Mouse (Mus musculus) limb, embryonic 11.5 days (tissue): ENCODE measurements around the gene Flot1. TPM values are rescaled to one million over a fixed set of nuclear protein-coding genes. Genes with fewer than 3 reads are reported as not detected.
A peak's percentile ranks its signal among the peaks of the same experiment; 100 is the strongest.

Source experiments
- ATAC-seq: fragments of 200-750 bp; cut with Nextera tagmentation; 2 replicates; pipeline ENCODE4 v1.8.0; 2017; ENCODE audit warnings: low read depth; ENCODE audit not compliant: insufficient number of reproducible peaks, low FRiP score, low TSS enrichment
- DNase-seq: peaks from one replicate; pipeline ENCODE4 v3.0.0-alpha.2; 2015; ENCODE audit warnings: low spot score
- H3K27ac ChIP-seq: fragments of 300-500 bp; sonication (generic); replicated peaks from 2 replicates; pipeline ENCODE4 v1.5.1; 2014; ENCODE audit warnings: low read depth, mild to moderate bottlenecking, low read length
- H3K27me3 ChIP-seq: fragments of 300-500 bp; sonication (generic); 2 replicates; pipeline ENCODE4 v1.6.1; 2014; ENCODE audit warnings: mild to moderate bottlenecking, low read length, mixed read lengths; ENCODE audit not compliant: control insufficient read depth, insufficient read depth
- H3K36me3 ChIP-seq: fragments of 300-500 bp; sonication (generic); 2 replicates; pipeline ENCODE4 v1.6.1; 2014; ENCODE audit warnings: mild to moderate bottlenecking, low read length, moderate library complexity, mixed read lengths; ENCODE audit not compliant: control insufficient read depth, insufficient read depth
- H3K4me1 ChIP-seq: fragments of 300-500 bp; sonication (generic); 2 replicates; pipeline ENCODE4 v1.6.1; 2014; ENCODE audit warnings: low read length, mixed read lengths; ENCODE audit not compliant: control insufficient read depth, insufficient read depth
- H3K4me2 ChIP-seq: fragments of 300-500 bp; sonication (generic); 2 replicates; pipeline ENCODE4 v1.6.1; 2014; ENCODE audit warnings: low read depth, mild to moderate bottlenecking, moderate library complexity; ENCODE audit not compliant: severe bottlenecking
- H3K4me3 ChIP-seq: fragments of 300-500 bp; sonication (generic); 2 replicates; pipeline ENCODE4 v1.5.1; 2014; ENCODE audit warnings: low read depth, low read length
- H3K9ac ChIP-seq: fragments of 300-500 bp; sonication (generic); 2 replicates; pipeline ENCODE4 v1.6.1; 2014; ENCODE audit warnings: mild to moderate bottlenecking, low read length
- H3K9me3 ChIP-seq: fragments of 300-500 bp; sonication (generic); 2 replicates; pipeline ENCODE4 v1.6.1; 2016; ENCODE audit warnings: low read length; ENCODE audit not compliant: control insufficient read depth
- WGBS: fragments of 180-500 bp; shearing (Covaris S2); extraction: QIAGEN DNeasy Blood & Tissue Kit; methylation state at CpG from one replicate; pipeline ENCODE4 v1.1.7; 2014; 5-methylcytosine and 5-hydroxymethylcytosine counted together
- polyA plus RNA-seq: library from polyadenylated mRNA; unstranded; fragments of >200 nt; fragmentation: Nextera tagmentation; extraction: Ambion mirVana; gene quantifications from 2 replicates; pipeline ENCODE4 v1.2.1, GENCODE M21; 2014

The Flot1 gene
- polyA plus RNA-seq, 1 experiment from 2014 or later: 47.8 TPM

DNA sequence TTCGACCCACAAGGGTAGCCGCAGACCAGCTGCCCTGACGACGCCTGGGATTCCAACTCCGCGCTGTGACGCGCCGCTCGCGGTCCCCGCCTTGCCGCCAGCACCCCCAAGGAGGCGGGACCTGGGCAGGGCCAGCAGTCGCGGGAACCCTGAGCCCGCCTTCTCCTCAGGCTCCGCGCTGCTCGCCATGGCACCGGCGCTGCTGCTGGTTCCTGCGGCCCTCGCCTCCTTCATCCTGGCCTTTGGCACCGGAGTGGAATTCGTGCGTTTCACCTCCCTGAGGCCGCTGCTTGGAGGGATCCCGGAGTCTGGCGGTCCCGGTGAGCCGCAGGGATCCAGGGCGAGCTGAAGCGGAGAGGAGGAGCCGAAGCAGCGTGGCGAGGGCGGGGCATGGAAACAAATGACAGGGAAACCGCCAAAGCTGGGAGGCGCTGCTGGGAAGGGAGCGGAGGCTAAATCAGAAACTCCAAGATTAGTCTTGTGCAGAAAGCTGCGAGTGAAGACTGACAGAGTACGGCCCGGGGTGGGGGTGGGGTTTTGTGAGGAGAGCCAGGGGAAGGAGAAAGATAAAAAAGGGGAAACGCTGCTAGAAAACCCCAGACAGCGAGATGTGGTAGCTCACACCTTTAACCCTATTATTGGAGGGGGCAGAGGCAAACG is 38.3 kb downstream of the Flot1 start, which contains the start of gene Nrm:
Nrm (plus strand) TSS at position 121 of the 660 bp plus-strand sequence.
- peak; percentile 87 for ATAC-seq
- H3K4me3 ChIP-seq: peak within 1 kb of the TSS; percentile 52
- peak within 1 kb of the TSS; percentile 38 for H3K27ac ChIP-seq
- H3K4me2 ChIP-seq: peak within 1 kb of the TSS; percentile 49
- H3K27me3 ChIP-seq: no peaks in the 10 kb centered on the region
- H3K4me1 ChIP-seq: peaks cover 5% of the 10 kb centered on the region; the same call in 1 of the 2 replicates
- WGBS: under 1% methylated on average over 47 of the region's 47 CpGs
- H3K36me3 ChIP-seq: peaks cover 3% of the 10 kb centered on the region
- no peaks in the 10 kb centered on the region for H3K9me3 ChIP-seq
- peak within 1 kb of the TSS; percentile 65 for H3K9ac ChIP-seq
- DNase-seq: peak; percentile 89

- Histone ChIP-seq H3K27me3 (no peaks in the 10 kb centered on the region), H3K4me1 (peaks cover 31% of the 10 kb centered on the region), H3K4me3 (peak overlapping the region; percentile 60), H3K27ac (no peak overlapping the region), H3K9ac (peak overlapping the region; percentile 87), H3K4me2 (peak overlapping the region; percentile 88), H3K9me3 (no peaks in the 10 kb centered on the region), H3K36me3 (peaks cover 3% of the 10 kb centered on the region; the same call in 1 of the 2 replicates)
- no peak for DNase-seq
- 29% methylated on average over 10 of the region's 10 CpGs for WGBS
- no peak for ATAC-seq
These were observed 41.9 kb downstream of the Flot1 start for GRCm38 (mm10) chr17:35864832-35865353.

DNA sequence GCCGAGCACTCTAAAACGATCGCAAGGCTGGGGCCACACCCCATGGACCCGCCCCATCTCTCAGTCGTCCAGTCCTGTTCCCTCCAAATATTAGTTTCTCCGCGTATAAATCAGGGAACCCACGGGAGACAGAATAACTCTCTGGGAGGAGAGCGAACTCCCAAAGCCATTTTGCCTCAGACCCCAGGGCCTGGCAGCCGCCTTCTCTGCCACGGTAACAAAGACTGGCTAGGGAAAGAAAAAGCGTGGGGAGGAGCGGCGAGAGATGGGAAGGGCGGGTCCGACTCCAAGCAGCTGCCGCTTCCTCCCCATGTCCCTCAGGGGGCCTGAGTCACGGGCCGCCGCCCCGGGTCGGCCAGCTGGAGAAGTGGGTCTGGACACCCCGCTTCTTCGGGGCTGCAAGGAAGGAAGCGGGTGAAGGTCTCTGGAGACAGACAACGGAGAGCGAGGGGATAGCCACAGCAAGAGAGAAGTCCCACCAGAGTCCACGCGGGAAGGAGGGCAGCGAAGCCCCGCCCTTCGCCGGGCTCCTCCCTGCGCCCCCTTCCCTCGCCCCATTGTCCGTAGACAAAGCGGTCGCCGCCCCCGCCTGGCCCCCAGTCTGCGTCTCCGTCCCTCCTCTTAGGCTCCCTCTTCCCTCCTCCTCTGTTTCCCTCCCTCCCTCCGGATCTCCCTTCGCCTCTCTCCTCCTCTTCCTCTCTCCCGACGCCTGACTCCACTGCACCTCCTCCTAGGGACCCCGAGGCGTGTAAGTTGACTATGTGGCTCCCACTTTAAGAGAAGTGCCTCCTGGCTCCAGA is 42.7 kb downstream of the Flot1 start, which contains the start of gene Ppp1r18:
Ppp1r18 (plus strand) TSS at position 113 of the 800 bp plus-strand sequence.
- Histone ChIP-seq H3K4me3 (peak within 1 kb of the TSS; percentile 60), H3K27ac (peak within 1 kb of the TSS; percentile 90), H3K9ac (peak within 1 kb of the TSS; percentile 87), H3K4me2 (peak within 1 kb of the TSS; percentile 88), H3K9me3 (no peaks in the 10 kb centered on the region), H3K27me3 (no peaks in the 10 kb centered on the region), H3K4me1 (peaks cover 38% of the 10 kb centered on the region), H3K36me3 (peaks cover 3% of the 10 kb centered on the region; the same call in 1 of the 2 replicates)
- peak; percentile 51 for ATAC-seq
- WGBS: under 1% methylated on average over 40 of the region's 48 CpGs
- DNase-seq: peak; percentile 87

DNA sequence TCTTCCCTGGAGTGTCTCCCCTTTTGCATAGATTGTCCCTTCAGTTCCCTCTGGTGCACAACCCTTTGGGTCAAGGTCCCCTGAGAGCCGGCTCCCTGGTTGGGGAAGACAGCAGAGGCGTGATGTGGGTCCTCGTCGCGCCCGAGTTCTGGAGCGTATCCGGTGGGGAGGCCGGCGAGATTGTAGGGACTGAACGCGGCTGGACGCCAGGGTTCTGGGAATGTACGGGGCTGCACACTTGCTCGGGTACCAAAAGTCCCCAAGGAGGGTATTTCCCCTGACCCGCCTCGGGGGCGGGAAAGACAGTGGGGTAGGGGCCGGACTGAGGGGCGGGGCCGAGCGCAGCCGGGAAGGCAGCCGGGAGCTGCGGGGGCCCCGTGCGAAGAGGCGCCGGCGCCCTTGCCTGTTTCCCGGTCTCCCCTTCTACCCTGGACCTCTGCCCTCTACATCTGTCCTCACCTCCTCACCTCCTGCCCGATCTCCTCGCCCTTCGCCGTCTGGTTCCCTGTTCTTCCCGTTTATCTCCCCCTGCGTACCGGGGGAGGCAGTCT is 43.3 kb downstream of the Flot1 start:
- H3K4me3 ChIP-seq: peak overlapping the region; percentile 60
- H3K4me1 ChIP-seq: peaks cover 38% of the 10 kb centered on the region
- ATAC-seq (peak; percentile 38), DNase-seq (peak; percentile 74)
- H3K27me3 ChIP-seq: no peaks in the 10 kb centered on the region
- peaks cover 3% of the 10 kb centered on the region; the same call in 1 of the 2 replicates for H3K9me3 ChIP-seq
- peaks cover 6% of the 10 kb centered on the region; the same call in 1 of the 2 replicates for H3K36me3 ChIP-seq
- H3K9ac ChIP-seq: peak overlapping the region; percentile 87
- under 1% methylated on average over 36 of the region's 38 CpGs for WGBS
- H3K27ac ChIP-seq: peak overlapping the region; percentile 90
- H3K4me2 ChIP-seq: peak overlapping the region; percentile 88

DNA sequence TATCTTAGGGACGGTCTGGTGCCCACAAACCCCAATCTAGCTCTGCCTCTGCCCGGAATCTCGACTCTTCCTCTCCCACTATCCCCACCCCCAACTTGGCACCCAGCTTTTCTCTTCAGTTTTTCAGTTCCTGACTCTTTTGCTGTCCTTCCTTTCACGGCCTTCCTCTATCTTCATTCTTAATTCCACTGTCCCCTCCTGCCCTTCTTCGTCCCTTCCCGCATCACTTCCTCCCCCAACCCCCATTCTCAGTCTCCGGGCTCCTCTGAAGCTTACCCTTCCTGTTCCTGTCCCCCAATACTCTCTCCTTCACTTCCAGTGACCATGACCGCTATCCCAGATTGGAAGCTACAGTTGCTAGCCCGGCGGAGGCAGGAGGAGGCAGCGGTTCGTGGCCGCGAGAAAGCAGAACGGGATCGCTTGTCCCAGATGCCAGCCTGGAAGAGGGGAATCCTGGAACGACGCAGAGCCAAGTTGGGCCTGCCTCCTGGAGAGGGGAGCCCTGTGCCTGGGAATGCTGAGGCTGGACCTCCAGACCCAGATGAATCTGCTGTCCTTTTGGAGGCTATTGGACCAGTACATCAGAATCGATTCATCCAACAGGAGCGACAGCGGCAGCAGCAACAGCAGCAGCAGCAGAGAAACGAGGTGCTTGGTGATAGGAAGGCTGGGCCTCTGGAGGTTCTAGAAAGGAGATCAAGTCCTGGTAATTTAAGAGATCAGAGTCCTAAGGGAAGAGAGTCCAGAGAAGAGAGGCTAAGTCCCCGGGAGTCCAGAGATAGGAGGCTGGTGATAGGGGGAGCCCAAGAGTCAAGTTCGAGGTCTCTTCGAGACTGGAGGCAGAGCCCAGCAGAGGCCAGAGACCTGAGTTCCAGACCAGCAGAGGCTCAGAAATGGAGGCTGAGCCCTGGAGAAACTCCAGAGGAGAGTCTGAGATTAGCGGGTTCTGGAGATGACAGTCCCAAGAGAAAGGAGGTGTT is 44.2 kb downstream of the Flot1 start:
- peak overlapping the region; percentile 90 for H3K27ac ChIP-seq
- H3K27me3 ChIP-seq: no peaks in the 10 kb centered on the region
- DNase-seq: peak; percentile 49
- WGBS: 11% methylated on average over 26 of the region's 26 CpGs
- no peak for ATAC-seq
- H3K4me3 ChIP-seq: peak overlapping the region; percentile 60
- peaks cover 6% of the 10 kb centered on the region; the same call in 1 of the 2 replicates for H3K36me3 ChIP-seq
- H3K4me2 ChIP-seq: peak overlapping the region; percentile 88
- H3K4me1 ChIP-seq: peaks cover 38% of the 10 kb centered on the region
- H3K9me3 ChIP-seq: peaks cover 3% of the 10 kb centered on the region; the same call in 1 of the 2 replicates
- H3K9ac ChIP-seq: peak overlapping the region; percentile 87

GRCm38 (mm10) chr17:35868165-35868820 is 45.3 kb downstream of the Flot1 start:
- WGBS: 38% methylated on average over 17 of the region's 17 CpGs
- peak overlapping the region; percentile 63 for H3K9ac ChIP-seq
- peak overlapping the region; percentile 60 for H3K4me3 ChIP-seq
- ATAC-seq (no peak), DNase-seq (no peak)
- H3K9me3 ChIP-seq: peaks cover 3% of the 10 kb centered on the region; the same call in 1 of the 2 replicates
- H3K27ac ChIP-seq: peak overlapping the region; percentile 52
- peaks cover 6% of the 10 kb centered on the region; the same call in 1 of the 2 replicates for H3K36me3 ChIP-seq
- H3K4me1 ChIP-seq: peaks cover 38% of the 10 kb centered on the region
- no peaks in the 10 kb centered on the region for H3K27me3 ChIP-seq
- H3K4me2 ChIP-seq: peak overlapping the region; percentile 88

DNA sequence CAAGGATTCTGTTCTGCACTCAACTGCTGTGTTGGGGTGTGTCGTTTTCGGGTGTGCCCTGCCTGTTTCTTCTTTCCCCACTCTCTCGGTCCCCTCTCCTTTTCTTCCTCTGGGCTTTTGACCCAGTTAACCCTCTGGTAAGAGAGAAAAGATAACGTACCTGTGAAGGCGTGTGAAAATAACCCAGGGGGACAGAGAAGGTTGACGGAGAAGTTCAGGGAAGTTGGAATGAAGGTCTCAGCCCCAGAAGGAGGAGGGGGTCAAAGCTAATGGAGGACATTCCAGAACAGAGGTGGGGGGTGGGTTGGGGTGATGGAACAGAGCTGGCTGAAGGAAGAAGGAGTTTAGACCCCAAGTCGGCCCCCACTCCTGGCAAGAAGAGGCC is 45.9 kb downstream of the Flot1 start:
- Histone ChIP-seq H3K36me3 (peaks cover 6% of the 10 kb centered on the region; the same call in 1 of the 2 replicates), H3K27ac (peak overlapping the region; percentile 52), H3K9me3 (peaks cover 3% of the 10 kb centered on the region; the same call in 1 of the 2 replicates), H3K9ac (peak overlapping the region; percentile 63), H3K4me3 (peak overlapping the region; percentile 60), H3K4me1 (peaks cover 38% of the 10 kb centered on the region), H3K4me2 (peak overlapping the region; percentile 88), H3K27me3 (no peaks in the 10 kb centered on the region)
- ATAC-seq: no peak
- no peak for DNase-seq
- WGBS: 9% methylated on average over 7 of the region's 7 CpGs
